Mouse (Mus musculus) adrenal gland, adult 18-20 months (tissue): ENCODE results near the gene Spcs1. TPM values are rescaled to one million over a fixed set of nuclear protein-coding genes. Genes with fewer than 3 reads are reported as not detected.

Experiments
- DNase-seq, 2 experiments: peaks; one replicate each; pipeline ENCODE4 v3.0.0; 2021 to 2022; ENCODE audit warnings: low spot score in 2 of 2
- total RNA-seq, 2 experiments: library from RNA; stranded (reverse); gene quantifications; 1 replicate in 1 of 2; 2 replicates in 1 of 2; pipeline ENCODE4 v1.2.3; 2021

Spcs1 gene
- total RNA-seq, 2 experiments from 2014 or later = 210 to 259 TPM

DNA sequence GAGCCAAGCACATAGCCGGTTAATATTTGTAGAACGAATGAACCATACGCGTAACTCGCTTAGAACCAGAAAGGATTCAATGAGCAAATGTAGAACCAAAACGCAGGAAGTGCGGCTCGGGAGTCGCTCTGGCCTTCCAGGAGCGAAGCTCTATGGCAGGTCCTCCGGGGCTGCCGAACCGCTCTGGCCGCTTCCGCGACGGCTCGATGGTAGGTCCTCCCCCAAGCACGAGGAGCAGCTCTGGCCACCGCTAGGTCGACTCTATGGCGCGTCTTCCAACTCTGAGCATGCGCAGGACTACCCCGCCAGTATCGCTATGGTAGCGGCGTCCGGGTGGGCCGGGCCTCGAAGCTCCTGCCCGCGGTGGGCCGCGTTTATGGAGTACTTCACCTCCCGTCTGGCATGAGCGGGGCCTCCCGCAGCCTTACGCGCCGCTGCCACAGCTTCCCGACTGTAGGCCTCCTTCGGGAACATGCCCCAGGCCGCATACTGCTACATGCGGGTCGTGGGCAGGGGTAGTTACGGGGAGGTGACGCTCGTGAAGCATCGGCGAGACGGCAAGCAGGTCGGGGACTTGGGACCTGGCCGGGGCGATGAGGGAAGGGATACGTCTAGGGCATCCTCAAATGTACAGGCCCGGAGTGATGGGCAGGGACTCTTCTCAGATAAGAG is 50.2 kb downstream of the Spcs1 start, which contains the start of gene Nek4:
Nek4 (plus strand) TSS at position 224 of the 672 bp plus-strand sequence.
- DNase-seq = peak; percentile 91 to 92

DNA sequence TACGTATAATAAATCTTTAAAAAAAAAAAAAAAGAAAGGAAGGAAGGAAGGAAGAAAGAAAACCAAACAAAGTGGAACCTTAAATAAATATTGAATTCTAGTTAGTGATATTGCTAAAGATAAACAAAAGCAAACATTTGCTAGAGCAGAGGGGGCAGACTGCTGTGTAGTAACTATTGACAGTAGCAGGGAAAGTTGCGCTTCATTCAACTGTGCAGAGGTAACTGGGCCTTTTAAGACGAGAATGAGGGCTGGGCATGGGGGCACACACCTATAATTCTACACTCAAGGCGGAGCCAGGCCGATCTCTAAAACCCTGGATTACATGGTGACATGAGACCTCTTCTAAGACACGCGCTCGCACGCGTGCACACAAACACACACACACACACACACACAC is 51.5 kb downstream of the Spcs1 start:
- DNase-seq = no peak

Other genes with a start within 250 kb of the Spcs1 start
- 10 to 100 TPM; 16.9 to 25.7 TPM for gene Tmem110, start 176.1 kb downstream of the Spcs1 start, total RNA-seq
- 1 to 10 TPM; 2.5 to 6.0 TPM for gene Mustn1, start 122.5 kb downstream of the Spcs1 start, total RNA-seq
- 10 to 100 TPM in 1 of 2 experiments, 1 to 10 TPM in 1; 2.8 to 15.2 TPM for gene Itih4, start 115.2 kb downstream of the Spcs1 start, total RNA-seq
- gene Itih3, start 77.9 kb downstream of the Spcs1 start, total RNA-seq = under 1 TPM; 0.74 to 0.96 TPM
- gene Itih1, start 58.4 kb downstream of the Spcs1 start, total RNA-seq = not detected
- gene Nek4, start 50.3 kb downstream of the Spcs1 start, total RNA-seq = 10 to 100 TPM; 10.3 to 11.8 TPM
- gene Glt8d1, start 272 bp downstream of the Spcs1 start, total RNA-seq = 10 to 100 TPM; 44.7 to 51.0 TPM
- 10 to 100 TPM; 38.5 to 48.1 TPM for gene Pbrm1, start 17.5 kb upstream of the Spcs1 start, total RNA-seq
- 100 to 1,000 TPM; 103 to 127 TPM for gene Gnl3, start 17.5 kb upstream of the Spcs1 start, total RNA-seq
- gene Smim4, start 127.3 kb upstream of the Spcs1 start, total RNA-seq = 10 to 100 TPM; 63.6 to 81.3 TPM
- 10 to 100 TPM; 27.0 to 32.7 TPM for gene Nt5dc2, start 129.4 kb upstream of the Spcs1 start, total RNA-seq
- 10 to 100 TPM; 83.4 to 93.7 TPM for gene Stab1, start 167.0 kb upstream of the Spcs1 start, total RNA-seq
- 1 to 10 TPM in 1 of 2 experiments, under 1 TPM in 1; 0.74 to 1.7 TPM for gene Tnnc1, start 206.6 kb upstream of the Spcs1 start, total RNA-seq
- 100 to 1,000 TPM; 257 to 319 TPM for gene Nisch, start 215.3 kb upstream of the Spcs1 start, total RNA-seq
- 10 to 100 TPM in 1 of 2 experiments, 1 to 10 TPM in 1; 8.5 to 10.6 TPM for gene Sema3g, start 216.2 kb upstream of the Spcs1 start, total RNA-seq
- gene Phf7, start 249.6 kb upstream of the Spcs1 start, total RNA-seq = 1 to 10 TPM; 5.8 to 6.7 TPM
- gene Bap1, start 249.8 kb upstream of the Spcs1 start, total RNA-seq = 10 to 100 TPM; 55.9 to 69.2 TPM